Mouse (Mus musculus): ENCODE measurements at regions not wholly inside any gene's neighbourhood (a gene's known extent, or its start where the extent isn't known, plus 50 kb on each side); places are given as distances from the start of the nearest gene placed in this dataset.

GRCm38 (mm10) chr14:62217971-62218370 is 74.4 kb upstream of the Rnaseh2b start:
- TF ChIP-seq POLR2A (IDR thresholded peaks at IDR 0.05; ENCODE audit: borderline replicate concordance, extremely low read depth, insufficient read depth, insufficient read length, poor library complexity, severe bottlenecking) (no peak), CTCF (IDR thresholded peaks at IDR 0.05; ENCODE audit: borderline replicate concordance, extremely low read depth, insufficient read depth, insufficient read length) (no peak)

All from brain, embryonic 14.5 days (tissue).